Mouse (Mus musculus) lung, postnatal 0 days (tissue): Measurements from ENCODE around the gene Shmt2.

Experiments used
- CTCF ChIP-seq: IDR thresholded peaks from 2 replicates; pipeline ENCODE4 v1.5.1; 2016; ENCODE audit warnings: antibody characterized with exemption, mild to moderate bottlenecking
- EP300 ChIP-seq: IDR thresholded peaks from 2 replicates; pipeline ENCODE4 v1.6.1; 2016; ENCODE audit warnings: antibody characterized with exemption, mild to moderate bottlenecking, control low read depth

DNA sequence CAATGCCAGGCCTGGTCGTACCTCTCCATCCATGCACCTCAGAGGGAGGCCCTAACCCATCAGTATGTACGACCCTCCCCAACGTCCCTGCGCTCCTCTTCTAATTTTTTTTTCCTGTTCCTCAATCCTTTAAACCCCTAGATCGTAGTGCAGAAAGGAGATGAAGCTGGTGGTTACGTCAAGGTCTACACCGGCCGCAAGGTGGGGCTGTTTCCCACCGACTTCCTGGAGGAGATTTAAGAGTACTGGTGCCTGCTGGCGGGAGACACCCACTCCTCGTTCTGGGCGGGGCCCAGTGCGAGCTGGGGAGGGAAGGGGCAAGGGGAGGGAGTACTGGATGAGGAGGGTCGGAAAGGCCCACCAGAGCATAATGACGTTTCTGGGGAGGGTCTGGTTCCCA lies 14.0 kb downstream of the Shmt2 start:
- TF ChIP-seq CTCF (peak; percentile 82), EP300 (no peak)
